Mouse (Mus musculus) adrenal gland, postnatal 10 days (tissue): ENCODE measurements around the gene Slc36a1. TPM values are rescaled to one million over a fixed set of nuclear protein-coding genes. Genes with fewer than 3 reads are reported as not detected.

Source experiments
- DNase-seq: peaks from one replicate; pipeline ENCODE4 v3.0.0; 2021; ENCODE audit warnings: mixed read lengths
- total RNA-seq, 2 experiments: library from RNA; stranded (reverse); gene quantifications; 2 replicates each; pipeline ENCODE4 v1.2.3; 2021

Slc36a1 gene
- total RNA-seq, 2 experiments from 2014 or later = 24.5 to 26.9 TPM

DNA sequence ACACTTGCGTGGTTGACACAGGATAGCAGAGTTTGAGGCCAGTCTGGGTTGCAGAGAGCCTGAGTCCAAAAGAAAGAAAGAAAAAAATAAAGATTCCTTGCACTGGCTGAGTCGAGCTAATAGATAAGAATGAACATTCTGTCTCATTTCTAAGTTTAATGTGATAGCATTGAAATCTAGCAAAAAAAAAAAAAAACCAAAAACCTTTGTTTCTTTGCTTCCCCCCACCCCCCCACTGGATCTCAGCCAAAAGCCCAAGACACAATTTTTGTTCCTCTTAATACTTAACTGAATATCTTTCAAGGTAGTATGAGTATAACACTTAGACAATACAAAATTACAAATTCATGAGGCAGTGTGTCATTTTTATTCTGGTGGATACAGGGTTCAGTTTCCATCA is 4.9 kb downstream of the Slc36a1 start:
- no peak for DNase-seq

GRCm38 (mm10) chr11:55209626-55210353 is 5.6 kb downstream of the Slc36a1 start:
- no peak for DNase-seq

- no peak for DNase-seq
Measured at GRCm38 (mm10) chr11:55213518-55213917, 9.4 kb downstream of the Slc36a1 start.

- peak; percentile 48 for DNase-seq
Measured at GRCm38 (mm10) chr11:55214161-55214560, 10.0 kb downstream of the Slc36a1 start.

DNA sequence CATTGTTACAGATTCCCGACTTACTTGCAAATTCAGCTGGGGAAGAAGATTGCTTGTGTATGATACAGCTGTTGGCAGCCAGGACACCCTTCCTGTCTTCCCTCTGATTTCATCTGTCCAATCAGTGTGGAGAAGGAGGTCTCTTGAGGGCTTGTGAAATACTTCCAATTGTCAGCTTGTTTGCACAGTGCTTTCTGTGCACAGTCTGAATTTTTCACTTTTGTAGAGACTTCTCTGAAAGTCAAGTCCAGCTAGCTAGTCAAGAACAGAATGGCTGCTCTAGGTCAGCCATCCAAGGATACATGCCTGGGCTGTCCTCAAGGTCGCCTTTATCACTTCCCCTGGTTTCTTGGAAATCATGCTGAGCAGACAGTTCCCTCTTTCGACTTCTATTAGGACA is 10.8 kb downstream of the Slc36a1 start:
- no peak for DNase-seq

DNA sequence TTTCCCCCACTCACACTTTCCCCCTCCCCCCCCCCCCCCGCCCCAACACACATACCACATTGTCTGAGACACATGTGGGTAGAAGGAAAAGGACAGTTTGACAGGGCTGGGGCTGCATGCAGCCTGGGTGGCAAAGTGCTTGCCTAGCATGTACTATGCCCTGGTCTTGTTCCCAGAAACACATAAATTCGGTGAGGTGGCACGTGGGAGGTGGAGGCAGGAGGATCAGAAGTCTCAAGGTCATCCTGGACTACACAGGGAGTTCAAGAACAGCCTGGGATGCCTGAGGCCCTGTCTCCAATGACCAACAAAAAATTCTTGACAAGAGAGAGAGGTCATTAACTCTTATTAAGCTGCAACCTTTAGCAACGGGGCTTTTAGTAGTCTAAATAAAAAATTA is 11.9 kb downstream of the Slc36a1 start:
- no peak for DNase-seq

GRCm38 (mm10) chr11:55216830-55217229 is 12.7 kb downstream of the Slc36a1 start:
- DNase-seq = no peak

DNA sequence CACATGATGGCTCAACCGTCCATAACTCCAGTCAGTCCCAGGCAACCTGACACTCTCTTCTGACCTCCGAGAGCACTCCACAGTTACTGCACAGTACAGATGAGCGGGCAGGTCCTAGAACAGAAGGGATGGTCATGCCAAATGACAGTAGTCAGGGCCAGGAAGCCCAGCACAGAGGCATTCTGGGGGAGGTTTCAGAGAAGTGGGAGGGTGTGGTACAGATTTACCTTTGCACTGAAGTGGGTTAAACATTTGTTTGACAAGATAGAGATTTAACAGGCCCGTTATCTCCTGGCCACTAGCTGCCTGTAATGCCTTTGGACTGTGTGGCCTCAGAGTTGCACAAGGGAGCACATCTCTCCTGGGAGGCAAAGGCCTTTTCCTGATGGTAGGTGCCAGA is 13.3 kb downstream of the Slc36a1 start:
- no peak for DNase-seq

DNA sequence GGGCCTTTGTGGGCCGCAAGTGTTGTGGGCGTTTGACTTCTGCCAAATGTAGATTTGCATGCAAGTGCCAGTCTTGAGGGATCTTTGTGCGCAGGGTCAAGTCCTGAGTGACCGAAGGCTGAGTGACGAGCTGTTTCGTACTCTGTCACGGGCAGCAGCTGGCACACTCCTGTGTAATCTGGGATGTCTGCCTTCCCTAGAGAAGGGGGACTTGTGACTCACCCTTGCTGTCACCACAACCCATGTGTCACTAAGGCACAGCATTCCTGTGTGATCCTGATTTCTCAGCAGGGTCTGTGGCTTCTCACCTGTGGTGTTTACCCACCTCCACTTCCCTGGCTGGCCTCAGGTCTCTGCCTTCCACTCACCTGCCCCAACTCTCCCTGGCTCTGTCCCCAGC is 13.7 kb downstream of the Slc36a1 start:
- no peak for DNase-seq

- DNase-seq = no peak
Measured at GRCm38 (mm10) chr11:55218473-55218872, 14.3 kb downstream of the Slc36a1 start.

DNA sequence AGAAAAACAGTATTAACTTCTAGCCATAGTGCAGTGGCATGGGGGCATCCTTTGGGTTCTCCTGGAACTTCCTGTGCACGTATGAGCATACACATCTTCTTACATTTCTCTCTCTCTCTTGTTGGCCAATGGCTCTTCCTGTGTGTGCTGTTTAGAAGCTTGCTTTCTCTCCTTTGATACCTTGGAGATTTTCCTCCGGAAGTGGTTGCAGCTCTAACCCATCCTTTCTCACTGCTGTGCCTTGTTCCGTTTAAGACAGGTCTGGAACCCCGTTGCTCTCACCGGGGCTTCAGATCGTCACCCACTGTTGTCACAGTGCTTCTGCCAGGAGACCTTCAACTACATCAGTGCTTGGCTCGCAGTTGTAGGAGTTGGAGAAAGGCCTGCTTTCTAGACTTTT is 17.2 kb downstream of the Slc36a1 start:
- no peak for DNase-seq

DNA sequence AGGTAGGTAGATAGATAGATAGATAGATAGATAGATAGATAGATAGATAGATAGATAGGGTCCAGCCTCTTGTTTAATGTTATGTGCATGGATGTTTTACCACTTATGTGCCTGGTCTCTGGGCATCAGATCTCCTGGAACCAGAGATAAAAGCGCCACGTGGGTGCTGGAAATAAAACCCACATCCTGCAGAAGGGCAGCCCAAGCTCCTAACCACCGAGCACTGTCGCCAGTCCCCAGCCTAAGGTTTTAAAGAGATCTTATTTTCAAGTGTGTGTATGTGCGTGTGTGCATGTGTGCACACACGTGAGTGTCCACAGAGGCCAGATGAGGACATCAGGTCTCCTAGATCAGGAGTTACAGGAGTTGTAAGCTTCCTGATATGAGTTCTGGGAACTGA is 26.9 kb downstream of the Slc36a1 start:
- DNase-seq = no peak

DNA sequence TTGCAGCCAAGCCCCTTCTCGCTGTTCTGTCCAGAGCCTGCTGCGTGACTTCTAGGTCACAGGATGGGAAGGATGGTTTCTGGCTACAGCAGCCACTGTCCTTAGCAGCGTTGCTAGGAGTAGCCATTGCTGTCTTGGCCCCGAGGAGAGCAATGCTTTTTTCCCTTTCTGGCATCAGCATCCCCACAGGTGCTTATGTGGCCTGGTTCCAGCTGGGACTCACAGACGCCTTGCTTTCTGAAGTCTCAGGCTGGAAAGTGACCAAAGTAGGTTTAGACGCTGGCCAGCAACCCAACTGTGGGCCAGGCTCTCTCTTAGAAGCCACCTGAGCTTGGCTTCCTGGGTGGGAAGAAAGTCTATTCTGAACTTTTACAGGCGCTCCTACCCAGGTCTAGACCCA is 30.1 kb downstream of the Slc36a1 start:
- DNase-seq = no peak

GRCm38 (mm10) chr11:55234791-55235190 is 30.6 kb downstream of the Slc36a1 start:
- DNase-seq = no peak

DNA sequence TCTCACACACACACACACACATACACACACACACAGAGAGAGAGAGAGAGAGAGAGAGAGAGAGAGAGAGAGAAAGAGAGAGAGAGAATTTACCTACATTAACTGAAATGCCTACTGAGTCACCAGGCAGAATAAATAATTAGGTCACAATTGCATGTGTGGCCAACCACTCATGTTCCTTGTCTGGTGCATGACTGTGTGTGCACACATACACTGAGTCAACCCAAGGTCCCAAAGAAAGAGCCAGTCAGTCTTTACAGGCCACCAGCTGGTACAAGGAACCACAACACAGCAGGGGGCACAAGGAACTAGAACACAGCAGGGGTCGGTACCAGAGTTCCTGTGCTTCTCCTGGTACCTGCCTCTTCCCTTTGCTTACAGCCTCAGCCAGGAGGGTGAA is 32.7 kb downstream of the Slc36a1 start:
- no peak for DNase-seq

DNA sequence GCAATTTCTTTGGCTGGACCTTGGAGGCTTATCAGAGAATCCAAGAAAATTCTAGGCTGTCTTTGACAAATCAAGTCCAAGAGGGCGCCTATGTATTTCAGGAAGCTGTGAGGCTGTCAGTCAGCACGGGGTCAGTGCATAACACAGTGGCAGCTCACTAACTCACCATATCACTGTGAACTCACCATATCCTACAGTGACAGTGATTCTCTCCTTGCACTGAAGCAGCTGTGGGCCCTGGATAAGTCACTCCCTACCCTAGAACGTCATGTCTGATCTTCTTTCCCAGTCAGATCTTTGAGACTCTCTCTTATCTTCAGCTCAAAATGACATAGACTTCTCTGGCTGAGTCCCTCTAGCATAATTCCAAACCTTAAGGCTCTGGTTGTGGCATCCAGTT is 35.3 kb downstream of the Slc36a1 start:
- no peak for DNase-seq

- peak; percentile 76 for DNase-seq
Measured at GRCm38 (mm10) chr11:55240556-55240955, 36.4 kb downstream of the Slc36a1 start.

- DNase-seq = no peak
Measured at GRCm38 (mm10) chr11:55250527-55250926, 46.4 kb downstream of the Slc36a1 start.

DNA sequence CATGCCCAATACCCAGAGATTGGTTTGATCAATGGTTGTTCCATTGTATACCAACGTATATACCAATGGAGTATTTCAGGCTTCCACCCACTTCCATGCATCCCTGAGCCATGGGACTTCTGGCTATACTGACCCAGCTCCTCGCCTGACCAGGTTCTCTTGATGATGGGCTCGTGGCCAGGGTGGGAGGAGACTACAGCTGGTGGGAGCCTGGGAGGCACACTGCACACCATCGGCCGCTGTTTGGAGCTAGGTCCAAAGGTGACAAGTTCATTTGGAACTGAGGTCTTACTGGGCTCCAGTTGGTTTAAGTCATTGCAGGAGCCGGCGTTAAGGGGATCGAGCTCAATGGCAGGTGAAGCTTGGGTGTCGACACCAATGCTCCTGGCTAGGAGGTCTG is 49.2 kb downstream of the Slc36a1 start:
- DNase-seq = no peak

- DNase-seq = no peak
Measured at GRCm38 (mm10) chr11:55261105-55261504, 57.0 kb downstream of the Slc36a1 start.

DNA sequence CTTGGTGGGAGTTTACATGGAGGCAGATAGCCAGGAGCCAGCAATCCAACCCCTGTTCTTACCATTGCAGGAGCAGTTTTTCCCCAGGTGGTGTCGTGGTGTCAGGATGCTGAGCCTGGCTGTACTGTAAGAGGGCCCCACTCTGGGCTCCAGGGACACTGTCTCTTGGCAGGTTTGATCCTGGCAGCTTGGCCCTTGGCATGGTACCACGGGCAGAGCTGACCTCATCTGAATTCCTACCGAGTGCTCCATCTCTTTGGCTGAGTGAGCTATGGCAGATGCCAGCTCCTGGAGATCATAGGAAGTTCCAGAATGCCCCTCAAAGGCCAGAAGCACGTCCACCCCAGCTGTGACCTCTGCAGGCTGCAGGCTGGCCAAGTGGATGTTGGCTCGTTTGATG is 57.9 kb downstream of the Slc36a1 start:
- peak; percentile 73 for DNase-seq

DNA sequence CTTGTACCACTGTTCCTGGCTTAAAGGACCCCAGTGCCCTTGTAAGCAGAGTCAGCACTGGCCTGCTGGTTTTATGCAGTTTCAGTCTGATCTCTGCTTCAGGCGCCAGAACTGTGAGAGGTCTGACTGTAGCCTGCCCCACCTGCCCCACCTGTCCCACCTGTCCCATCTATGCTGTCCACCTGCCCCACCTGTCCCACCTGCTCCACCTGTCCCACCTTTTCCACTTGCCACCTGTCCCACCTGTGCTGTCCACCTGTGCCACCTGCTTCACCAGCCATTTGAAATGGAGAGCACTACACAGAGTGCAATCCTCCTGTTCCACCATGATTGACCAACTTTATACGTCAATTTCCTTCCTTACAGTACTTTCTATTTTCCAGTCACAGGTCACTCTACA is 60.2 kb downstream of the Slc36a1 start:
- DNase-seq = no peak

DNA sequence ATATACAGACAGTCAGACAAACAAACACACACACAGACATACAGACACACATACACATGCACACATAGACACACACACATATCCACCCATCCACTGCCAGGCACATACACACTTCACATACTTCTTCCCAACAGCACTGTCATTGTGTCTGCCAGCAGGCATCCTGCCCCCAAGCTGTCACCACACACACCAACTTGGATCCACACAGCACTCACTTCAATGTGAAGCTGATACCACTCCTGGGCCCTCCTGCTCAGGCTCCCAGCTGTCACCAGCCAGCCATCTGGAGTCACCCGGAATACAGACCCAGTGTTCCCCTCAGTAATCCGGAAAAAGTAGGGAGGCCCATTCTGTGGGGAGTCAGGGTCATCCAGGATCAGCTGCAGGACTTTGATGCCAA is 61.5 kb downstream of the Slc36a1 start:
- DNase-seq = no peak

DNA sequence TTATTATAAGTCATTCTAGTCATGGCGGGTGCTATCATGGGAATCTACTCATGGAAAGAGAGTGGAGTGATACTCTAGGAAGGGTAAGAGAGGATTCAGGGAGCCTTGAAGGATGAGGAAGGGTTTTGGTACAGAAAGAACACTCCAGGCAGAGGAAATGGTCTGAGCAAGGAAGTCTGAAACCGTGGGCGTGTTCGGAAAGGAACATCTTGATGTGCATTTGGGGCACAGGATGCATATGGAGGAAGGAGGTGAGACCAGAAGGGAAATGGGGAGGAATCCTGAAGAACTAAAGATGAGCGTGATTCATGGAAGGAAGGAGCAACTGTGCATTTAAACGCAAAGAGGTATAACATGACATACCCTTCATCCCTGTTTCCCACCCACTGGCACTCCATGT is 64.4 kb downstream of the Slc36a1 start:
- DNase-seq = no peak

DNA sequence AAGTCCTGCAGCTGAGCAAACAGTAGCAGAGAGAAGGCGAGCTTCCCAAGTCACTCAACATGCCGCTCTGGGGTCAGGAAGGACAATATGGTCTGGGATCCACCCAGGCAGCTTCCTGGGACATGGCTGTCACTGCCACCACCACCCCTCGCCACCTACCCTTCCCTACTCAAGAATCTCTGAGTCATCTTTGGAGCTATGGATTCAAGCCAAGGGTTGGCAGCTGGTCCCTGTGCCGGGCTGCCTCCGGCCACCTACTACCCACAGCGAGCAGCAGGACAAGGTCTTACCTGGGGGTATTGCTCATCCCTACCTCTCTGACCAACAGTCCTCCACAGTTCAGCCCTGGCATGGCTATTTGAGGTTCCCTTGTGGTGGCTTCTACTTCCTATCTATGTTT is 70.6 kb downstream of the Slc36a1 start:
- peak; percentile 46 for DNase-seq
